Mouse (Mus musculus) embryonic facial prominence, embryonic 10.5 days (tissue): ENCODE measurements around the gene Dkk2. TPM values are rescaled to one million over a fixed set of nuclear protein-coding genes. Genes with fewer than 3 reads are reported as not detected.

ENCODE experiments used
- DNase-seq: peaks from one replicate; pipeline ENCODE4 v3.0.0-alpha.2; 2017; ENCODE audit warnings: low spot score
- H3K27ac ChIP-seq: fragments of 300-500 bp; sonication (generic); replicated peaks from 2 replicates; pipeline ENCODE4 v1.5.1; 2016; ENCODE audit warnings: mild to moderate bottlenecking
- H3K27me3 ChIP-seq: fragments of 300-500 bp; sonication (generic); replicated peaks from 2 replicates; pipeline ENCODE4 v1.6.1; 2016; ENCODE audit warnings: low read depth, mild to moderate bottlenecking; ENCODE audit not compliant: poor library complexity, severe bottlenecking
- H3K36me3 ChIP-seq: fragments of 300-500 bp; sonication (generic); replicated peaks from 2 replicates; pipeline ENCODE4 v1.6.1; 2016; ENCODE audit warnings: mild to moderate bottlenecking, moderate library complexity
- H3K4me1 ChIP-seq: fragments of 300-500 bp; sonication (generic); 2 replicates; pipeline ENCODE4 v1.6.1; 2016
- H3K4me3 ChIP-seq: fragments of 300-500 bp; sonication (generic); 2 replicates; pipeline ENCODE4 v1.5.1; 2016; ENCODE audit warnings: mild to moderate bottlenecking, moderate library complexity
- H3K9me3 ChIP-seq: fragments of 300-500 bp; sonication (generic); 2 replicates; pipeline ENCODE4 v1.6.1; 2016; ENCODE audit warnings: mild to moderate bottlenecking
- WGBS: fragments of 180-500 bp; shearing (Covaris S2); methylation state at CpG from one replicate; pipeline ENCODE4 v1.1.7; 2016; 5-methylcytosine and 5-hydroxymethylcytosine counted together
- polyA plus RNA-seq: library from polyadenylated mRNA; unstranded; fragments of >200 nt; fragmentation: Nextera tagmentation; extraction: Ambion mirVana; gene quantifications from 2 replicates; pipeline ENCODE4 v1.2.1, GENCODE M21; 2016

The Dkk2 gene
- polyA plus RNA-seq, 1 experiment from 2014 or later: 12.1 TPM

GRCm38 (mm10) chr3:132227622-132228021 lies 142.5 kb downstream of the Dkk2 start:
- DNase-seq: no peak
- H3K4me1 ChIP-seq: no peaks in the 10 kb centered on the region
- H3K27ac ChIP-seq: no peak overlapping the region
- H3K4me3 ChIP-seq: no peak overlapping the region
- 71% methylated on average over 1 of the region's 1 CpGs for WGBS
- H3K36me3 ChIP-seq: no peaks in the 10 kb centered on the region
- H3K9me3 ChIP-seq: no peaks in the 10 kb centered on the region
- no peaks in the 10 kb centered on the region for H3K27me3 ChIP-seq
